Mouse (Mus musculus): ENCODE results near the gene Hist1h2bc.
A peak's percentile ranks its signal among the peaks of the same experiment; 100 is the strongest.

Hist1h2bc gene

DNA sequence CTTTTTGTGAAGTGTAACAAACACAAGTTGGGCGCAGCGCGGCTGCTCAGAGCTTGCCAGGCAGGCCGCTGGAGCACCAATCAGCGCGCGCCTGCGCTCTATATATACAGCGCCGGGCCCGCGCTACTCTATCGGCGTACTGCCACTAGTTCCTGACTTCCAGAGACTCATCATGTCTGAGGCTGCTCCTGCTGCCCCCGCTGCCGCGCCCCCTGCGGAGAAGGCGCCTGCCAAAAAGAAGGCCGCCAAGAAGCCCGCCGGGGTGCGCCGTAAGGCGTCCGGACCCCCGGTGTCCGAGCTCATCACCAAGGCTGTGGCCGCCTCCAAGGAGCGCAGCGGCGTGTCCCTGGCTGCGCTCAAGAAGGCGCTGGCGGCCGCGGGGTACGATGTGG is 54.7 kb downstream of the Hist1h2bc start, which contains the start of gene Hist1h1c:
Hist1h1c (plus strand) TSS at position 132 of the 392 bp plus-strand sequence.
- peak; percentile 95 for DNase-seq

GRCm38 (mm10) chr13:23739069-23739921 is 55.3 kb downstream of the Hist1h2bc start:
- peak; percentile 93 for DNase-seq

- no peak for DNase-seq
These were observed 55.9 kb downstream of the Hist1h2bc start for GRCm38 (mm10) chr13:23739922-23740252.

DNA sequence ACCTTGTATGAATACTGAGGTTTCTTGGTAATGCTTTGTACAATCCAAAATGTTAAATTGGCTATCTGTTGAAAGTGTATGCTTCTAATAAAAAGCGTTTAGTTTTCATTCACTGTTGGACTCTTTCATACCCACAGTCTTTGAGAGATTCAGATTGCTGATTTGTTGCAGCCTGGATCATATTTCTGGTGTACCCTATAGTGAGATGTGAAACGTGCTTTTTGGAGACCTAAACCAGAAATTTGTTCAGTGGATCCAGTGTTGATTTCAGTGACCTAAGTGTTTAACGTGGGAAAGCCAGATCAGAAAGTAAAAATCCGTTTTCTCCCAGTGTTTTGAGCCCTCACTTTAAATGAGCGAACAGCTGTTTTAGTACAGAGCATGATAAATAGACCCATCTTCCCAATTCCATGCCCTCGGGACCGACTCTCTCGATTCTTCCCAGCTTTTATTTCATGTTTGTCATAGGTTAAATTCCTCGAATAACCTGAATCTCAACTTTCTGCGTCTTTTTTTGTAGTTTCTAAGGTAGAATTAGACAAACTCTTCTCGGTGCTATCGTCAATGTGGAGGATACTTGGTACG is 56.3 kb downstream of the Hist1h2bc start:
- peak; percentile 42 for DNase-seq

- DNase-seq = no peak
These were observed 56.9 kb downstream of the Hist1h2bc start for GRCm38 (mm10) chr13:23740910-23741309.

DNA sequence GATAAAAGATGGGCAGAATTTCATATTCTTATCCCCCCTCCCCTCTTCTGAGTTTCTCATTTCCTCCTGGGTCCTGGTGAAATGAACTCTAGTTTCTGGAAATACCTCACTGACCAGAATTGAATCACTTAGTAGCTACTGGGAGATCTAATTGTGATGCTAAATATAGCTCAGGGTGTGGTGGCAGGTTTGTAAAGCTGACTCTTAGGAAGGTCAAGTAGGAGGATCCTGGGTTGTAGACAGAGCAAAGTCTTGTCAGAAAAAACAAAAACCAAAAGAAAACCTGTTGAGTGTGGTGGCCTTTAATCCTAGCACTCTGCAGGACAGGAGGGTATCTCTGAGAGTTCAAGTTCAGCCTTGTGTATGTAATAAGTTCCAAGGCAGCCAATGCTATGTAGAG is 58.0 kb downstream of the Hist1h2bc start:
- DNase-seq = no peak

All from embryo, embryonic 11 days (tissue).